Mouse (Mus musculus): Measurements from ENCODE around the gene Plg. TPM values are rescaled to one million over a fixed set of nuclear protein-coding genes. Genes with fewer than 3 reads are reported as not detected.
A peak's percentile ranks its signal among the peaks of the same experiment; 100 is the strongest.

Gene Plg
- polyA plus RNA-seq, 1 experiment from 2014 or later = 0.13 TPM

DNA sequence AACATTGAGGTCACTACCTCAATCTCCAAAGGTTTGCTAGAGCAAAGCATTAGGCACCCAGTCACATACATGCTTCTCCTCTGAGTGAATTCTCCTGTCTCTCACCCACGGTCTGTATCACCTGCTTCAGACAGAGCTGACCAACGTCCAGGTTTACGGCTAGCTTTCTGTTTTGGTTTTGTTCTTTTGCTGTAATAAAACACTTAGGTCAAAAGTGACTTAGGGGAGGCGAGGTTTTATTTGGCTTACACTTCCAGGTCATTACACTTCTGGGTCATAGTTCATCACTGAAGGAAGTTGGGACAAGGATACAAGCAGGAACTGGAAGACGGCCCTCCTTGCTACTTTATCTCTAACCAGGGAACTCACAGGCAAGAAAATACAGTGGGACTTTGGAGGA, 9.0 kb upstream of the Plg start:
- ATAC-seq = peak; percentile 71

DNA sequence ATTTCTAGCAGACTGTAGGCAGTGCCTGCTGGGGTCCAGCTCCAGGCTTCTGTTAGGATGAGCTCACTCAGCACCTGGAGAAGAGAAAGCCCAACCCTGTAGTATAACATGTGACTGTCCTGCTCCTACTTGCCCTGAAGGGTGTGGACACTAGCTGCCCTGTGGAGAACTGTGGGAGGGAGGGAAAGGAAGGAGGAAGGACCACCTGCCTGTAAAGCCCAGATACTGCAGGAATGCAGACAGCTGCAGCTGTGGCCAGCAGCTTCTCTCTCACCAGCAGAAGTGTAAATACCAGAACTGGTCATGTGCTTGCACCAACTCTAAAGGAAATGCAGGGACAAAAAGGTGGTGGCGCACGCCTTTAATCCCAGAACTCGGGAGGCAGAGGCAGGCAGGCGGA, 8.1 kb upstream of the Plg start:
- H3K4me1 ChIP-seq (replicated peaks; ENCODE audit: control insufficient read depth, insufficient read depth, low read length) = no peaks in the 10 kb centered on the region
- H3K9me3 ChIP-seq (ENCODE audit: control insufficient read depth) = no peaks in the 10 kb centered on the region
- no peak overlapping the region for H3K4me3 ChIP-seq (ENCODE audit: low read depth, low read length)
- peak; percentile 44; the same call in 1 of the 2 replicates for ATAC-seq
- WGBS = 64% methylated on average over 4 of the region's 4 CpGs
- TF ChIP-seq CTCF (IDR thresholded peaks at IDR 0.05; ENCODE audit: low read depth) = no peak
- H3K4me2 ChIP-seq (replicated peaks; ENCODE audit: low read depth) = no peak overlapping the region
- H3K36me3 ChIP-seq (ENCODE audit: control insufficient read depth, insufficient read depth) = no peaks in the 10 kb centered on the region
- H3K27ac ChIP-seq (ENCODE audit: low read depth, low read length) = peak overlapping the region; percentile 46; the same call in 1 of the 2 replicates
- no peak overlapping the region for H3K9ac ChIP-seq (ENCODE audit: low read depth, low read length)
- no peaks in the 10 kb centered on the region for H3K27me3 ChIP-seq (replicated peaks; ENCODE audit: control insufficient read depth, insufficient read depth, low read length)

More for the DNA sequence above, 9.0 kb upstream of the Plg start:
- Histone ChIP-seq H3K27me3 (replicated peaks; ENCODE audit: control insufficient read depth, insufficient read depth, low read length) (no peaks in the 10 kb centered on the region), H3K9ac (ENCODE audit: low read depth, low read length) (no peak overlapping the region), H3K4me3 (ENCODE audit: low read depth, low read length) (no peak overlapping the region), H3K4me2 (replicated peaks; ENCODE audit: low read depth) (no peak overlapping the region), H3K36me3 (ENCODE audit: control insufficient read depth, insufficient read depth) (no peaks in the 10 kb centered on the region), H3K27ac (ENCODE audit: low read depth, low read length) (peak overlapping the region; percentile 46), H3K4me1 (replicated peaks; ENCODE audit: control insufficient read depth, insufficient read depth, low read length) (no peaks in the 10 kb centered on the region), H3K9me3 (ENCODE audit: control insufficient read depth) (no peaks in the 10 kb centered on the region)
- 27% methylated on average over 5 of the region's 5 CpGs for WGBS
- no peak for TF ChIP-seq CTCF (IDR thresholded peaks at IDR 0.05; ENCODE audit: low read depth)

DNA sequence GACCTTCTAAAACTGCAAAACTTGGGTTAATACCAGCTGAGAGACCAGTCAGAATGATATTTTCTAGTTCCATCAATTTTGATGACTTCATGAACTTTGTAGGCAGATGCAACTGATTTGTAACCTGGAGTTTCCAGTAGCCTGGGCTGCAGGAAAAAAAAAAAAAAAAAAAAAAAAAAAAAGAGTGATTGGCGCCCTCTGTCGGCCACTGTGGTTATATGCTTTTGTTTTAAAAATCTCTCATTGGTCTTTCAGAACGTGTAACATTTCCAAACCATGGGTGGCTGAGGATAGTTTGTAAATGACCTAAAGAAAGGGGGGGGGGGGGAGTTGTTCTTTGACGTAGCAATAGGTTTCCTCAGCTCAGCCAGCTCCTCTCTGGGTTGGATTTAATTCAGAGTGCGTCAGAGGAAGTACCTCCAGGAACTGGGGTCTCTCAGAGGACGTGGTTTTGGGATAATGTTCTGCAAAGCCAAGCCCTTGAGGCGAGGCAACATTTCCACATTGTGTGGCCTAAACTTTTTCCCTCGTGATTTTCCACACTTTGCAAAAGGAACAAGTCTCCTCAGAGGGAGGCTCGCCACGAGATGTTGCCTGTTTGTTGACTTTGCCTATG, 7.0 kb upstream of the Plg start:
- TF ChIP-seq CTCF (IDR thresholded peaks at IDR 0.05; ENCODE audit: low read depth) = peak; percentile 63
- H3K9me3 ChIP-seq (ENCODE audit: control insufficient read depth) = no peaks in the 10 kb centered on the region
- 42% methylated on average over 10 of the region's 10 CpGs for WGBS
- no peak for ATAC-seq
- H3K27ac ChIP-seq (ENCODE audit: low read depth, low read length) = no peak overlapping the region
- H3K4me2 ChIP-seq (replicated peaks; ENCODE audit: low read depth) = peak overlapping the region; percentile 40
- no peaks in the 10 kb centered on the region for H3K4me1 ChIP-seq (replicated peaks; ENCODE audit: control insufficient read depth, insufficient read depth, low read length)
- no peaks in the 10 kb centered on the region for H3K27me3 ChIP-seq (replicated peaks; ENCODE audit: control insufficient read depth, insufficient read depth, low read length)
- no peak overlapping the region for H3K9ac ChIP-seq (ENCODE audit: low read depth, low read length)
- no peaks in the 10 kb centered on the region for H3K36me3 ChIP-seq (ENCODE audit: control insufficient read depth, insufficient read depth)
- H3K4me3 ChIP-seq (ENCODE audit: low read depth, low read length) = no peak overlapping the region

DNA sequence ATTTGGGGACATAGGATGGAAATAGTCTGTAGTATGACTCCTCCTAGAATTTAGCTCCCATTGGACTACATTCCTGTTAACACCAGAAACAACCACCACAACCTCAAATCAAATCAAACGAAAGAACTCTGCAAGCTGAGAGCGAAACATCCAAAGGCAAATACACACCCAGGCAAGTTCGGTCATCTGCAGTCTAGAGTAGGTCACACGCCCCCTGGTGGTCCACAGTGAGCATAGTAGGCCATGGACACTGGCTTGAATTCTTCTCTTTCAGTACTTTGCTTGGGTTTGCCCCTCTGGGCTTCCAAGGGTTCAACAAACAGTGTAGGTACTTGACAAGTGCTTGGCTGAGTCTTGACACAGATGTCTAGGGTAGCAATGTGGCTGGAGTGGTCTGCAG, 6.4 kb upstream of the Plg start:
- Histone ChIP-seq H3K9ac (ENCODE audit: low read depth, low read length) (no peak overlapping the region), H3K27ac (ENCODE audit: low read depth, low read length) (no peak overlapping the region), H3K36me3 (ENCODE audit: control insufficient read depth, insufficient read depth) (no peaks in the 10 kb centered on the region), H3K4me3 (ENCODE audit: low read depth, low read length) (no peak overlapping the region), H3K27me3 (replicated peaks; ENCODE audit: control insufficient read depth, insufficient read depth, low read length) (no peaks in the 10 kb centered on the region), H3K4me2 (replicated peaks; ENCODE audit: low read depth) (peak overlapping the region; percentile 40), H3K4me1 (replicated peaks; ENCODE audit: control insufficient read depth, insufficient read depth, low read length) (no peaks in the 10 kb centered on the region), H3K9me3 (ENCODE audit: control insufficient read depth) (no peaks in the 10 kb centered on the region)
- 26% methylated on average over 4 of the region's 4 CpGs for WGBS
- ATAC-seq = no peak
- peak; percentile 93 for TF ChIP-seq CTCF (IDR thresholded peaks at IDR 0.05; ENCODE audit: low read depth)

DNA sequence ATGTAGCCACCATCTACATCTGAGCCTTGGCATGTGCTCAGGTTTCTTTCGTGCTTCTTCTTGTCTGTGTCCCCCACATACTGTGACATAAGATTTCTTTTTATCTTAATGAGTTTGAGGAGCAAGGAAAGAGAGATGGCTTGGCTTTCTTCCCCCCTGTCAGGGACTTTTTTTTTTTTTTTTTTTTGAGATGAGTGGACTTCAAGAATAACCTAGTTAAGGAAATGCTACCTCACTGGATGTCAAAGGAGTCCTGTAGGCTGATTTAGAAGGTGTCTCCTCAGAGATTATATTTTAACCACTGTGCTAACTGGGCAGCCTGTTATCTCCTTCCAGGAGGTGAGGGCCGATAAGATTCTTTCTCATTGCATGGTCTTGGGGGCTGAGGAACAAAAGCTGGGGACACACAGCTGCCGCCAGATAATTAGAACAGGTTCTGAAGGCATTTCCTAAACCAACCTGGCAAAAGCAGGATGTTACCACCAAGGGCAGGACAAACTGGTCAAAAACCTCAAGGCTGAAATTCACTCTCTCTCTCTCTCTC, 4.7 kb upstream of the Plg start:
- Histone ChIP-seq H3K27ac (ENCODE audit: low read depth, low read length) (no peak overlapping the region), H3K9me3 (ENCODE audit: control insufficient read depth) (no peaks in the 10 kb centered on the region), H3K36me3 (ENCODE audit: control insufficient read depth, insufficient read depth) (no peaks in the 10 kb centered on the region), H3K9ac (ENCODE audit: low read depth, low read length) (no peak overlapping the region), H3K27me3 (replicated peaks; ENCODE audit: control insufficient read depth, insufficient read depth, low read length) (no peaks in the 10 kb centered on the region), H3K4me2 (replicated peaks; ENCODE audit: low read depth) (no peak overlapping the region), H3K4me1 (replicated peaks; ENCODE audit: control insufficient read depth, insufficient read depth, low read length) (no peaks in the 10 kb centered on the region), H3K4me3 (ENCODE audit: low read depth, low read length) (no peak overlapping the region)
- no peak for ATAC-seq
- WGBS = 31% methylated on average over 3 of the region's 3 CpGs
- no peak for TF ChIP-seq CTCF (IDR thresholded peaks at IDR 0.05; ENCODE audit: low read depth)

DNA sequence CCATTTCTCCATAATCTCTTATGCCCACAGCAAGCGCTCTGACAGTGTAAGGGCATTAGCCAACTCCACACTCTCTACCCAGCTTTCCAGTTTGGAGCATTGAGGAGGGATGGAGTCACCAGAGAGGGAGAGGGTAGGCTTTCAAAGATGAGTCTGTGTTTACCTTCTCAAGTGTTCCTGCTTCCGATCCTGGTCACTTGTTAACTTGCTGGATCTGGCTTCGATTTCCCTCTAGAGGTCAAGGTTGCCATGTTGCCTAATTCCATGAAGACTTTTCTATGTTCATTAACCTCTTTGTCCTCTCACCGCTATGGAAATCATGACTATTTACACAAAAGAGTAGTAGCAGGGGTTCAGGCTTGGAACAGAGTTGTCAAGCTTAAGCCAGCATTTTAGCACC, 1.9 kb downstream of the Plg start:
- Histone ChIP-seq H3K36me3 (ENCODE audit: control insufficient read depth, insufficient read depth) (no peaks in the 10 kb centered on the region), H3K4me1 (replicated peaks; ENCODE audit: control insufficient read depth, insufficient read depth, low read length) (no peaks in the 10 kb centered on the region), H3K9ac (ENCODE audit: low read depth, low read length) (no peak overlapping the region), H3K4me3 (ENCODE audit: low read depth, low read length) (no peak overlapping the region), H3K27ac (ENCODE audit: low read depth, low read length) (no peak overlapping the region), H3K4me2 (replicated peaks; ENCODE audit: low read depth) (no peak overlapping the region), H3K9me3 (ENCODE audit: control insufficient read depth) (no peaks in the 10 kb centered on the region), H3K27me3 (replicated peaks; ENCODE audit: control insufficient read depth, insufficient read depth, low read length) (no peaks in the 10 kb centered on the region)
- WGBS = 67% methylated on average over 4 of the region's 4 CpGs
- no peak for ATAC-seq
- no peak for TF ChIP-seq CTCF (IDR thresholded peaks at IDR 0.05; ENCODE audit: low read depth)

Measured in intestine, postnatal 0 days (tissue).